Mouse (Mus musculus) CH12.LX (cell line): ENCODE results near the gene Alkbh3. TPM values are rescaled to one million over a fixed set of nuclear protein-coding genes. Genes with fewer than 3 reads are reported as not detected.

Experiments used
- DNase-seq: peaks from one replicate; pipeline ENCODE4 v3.0.0-alpha.2; 2013; ENCODE audit errors: extremely low read depth
- H3K27ac ChIP-seq: 2 replicates; pipeline ENCODE4 v1.5.1; 2012; ENCODE audit warnings: low read depth, mild to moderate bottlenecking, control low read depth, moderate library complexity; ENCODE audit not compliant: insufficient read depth
- H3K27me3 ChIP-seq: replicated peaks from 2 replicates; pipeline ENCODE3; 2012; ENCODE audit warnings: inconsistent platforms
- H3K36me3 ChIP-seq, 2 experiments: replicated peaks in 1 of 2; 2 replicates each; pipeline versions ENCODE3 to v1.6.1; 2012; ENCODE audit warnings: inconsistent platforms in 1 of 2, low read length in 1 of 2, mild to moderate bottlenecking in 1 of 2, mixed read lengths in 1 of 2, moderate library complexity in 1 of 2; ENCODE audit not compliant: control insufficient read depth in 1 of 2, insufficient read depth in 1 of 2
- H3K4me1 ChIP-seq, 2 experiments: 2 replicates each; pipeline ENCODE4 v1.6.1; 2012; ENCODE audit warnings: inconsistent platforms in 1 of 2, moderate library complexity in 1 of 2; ENCODE audit not compliant: insufficient read depth in 2 of 2, control insufficient read depth in 1 of 2
- H3K4me2 ChIP-seq: 2 replicates; pipeline ENCODE4 v1.6.1; 2012; ENCODE audit warnings: low read depth, mild to moderate bottlenecking, control low read depth; ENCODE audit not compliant: poor library complexity, insufficient read depth, severe bottlenecking
- H3K4me3 ChIP-seq, 3 experiments: fragments of 150-350 bp in 1 of 3; sonication (generic) in 1 of 3; replicated peaks in 1 of 3; 2 replicates each; pipeline versions ENCODE3 to v1.5.1; 2011 to 2012; ENCODE audit warnings: low read depth in 2 of 3, low read length in 2 of 3, mild to moderate bottlenecking in 2 of 3, moderate library complexity in 2 of 3, control low read depth in 1 of 3, improper control_type of control experiment in 1 of 3, inconsistent platforms in 1 of 3, mixed read lengths in 1 of 3; ENCODE audit not compliant: poor library complexity in 1 of 3
- H3K79me2 ChIP-seq: replicated peaks from 2 replicates; pipeline ENCODE4 v1.6.1; 2012; ENCODE audit warnings: mild to moderate bottlenecking, moderate library complexity; ENCODE audit not compliant: control insufficient read depth, poor library complexity, insufficient read depth, severe bottlenecking; ENCODE audit errors: extremely low read depth
- H3K9ac ChIP-seq: 2 replicates; pipeline ENCODE4 v1.6.1; 2012; ENCODE audit warnings: low read depth, mild to moderate bottlenecking, control low read depth, moderate library complexity; ENCODE audit not compliant: insufficient read depth
- H3K9me3 ChIP-seq: replicated peaks from 2 replicates; pipeline ENCODE3; 2012; ENCODE audit warnings: low read length, inconsistent platforms, mixed read lengths
- BHLHE40 ChIP-seq: IDR thresholded peaks from 2 replicates; pipeline ENCODE4 v1.6.1; 2011; ENCODE audit warnings: mild to moderate bottlenecking, low read depth, low read length, improper control_type of control experiment
- CHD2 ChIP-seq: IDR thresholded peaks from 2 replicates; pipeline ENCODE4 v1.6.1; 2011; ENCODE audit warnings: low read length, improper control_type of control experiment
- CTCF ChIP-seq, 2 experiments: IDR thresholded peaks in 1 of 2; conservative IDR thresholded peaks in 1 of 2; 2 replicates each; pipeline ENCODE4 v1.5.1; 2011 to 2012; ENCODE audit warnings: low read depth in 2 of 2, low read length in 2 of 2, improper control_type of control experiment in 1 of 2, inconsistent platforms in 1 of 2, mild to moderate bottlenecking in 1 of 2, moderate library complexity in 1 of 2
- E2F4 ChIP-seq: IDR thresholded peaks from 2 replicates; pipeline ENCODE4 v1.6.1; 2011; ENCODE audit warnings: low read depth, low read length, improper control_type of control experiment; ENCODE audit not compliant: insufficient replicate concordance
- ELF1 ChIP-seq: IDR thresholded peaks from 2 replicates; pipeline ENCODE4 v1.6.1; 2014; ENCODE audit warnings: low read depth, mild to moderate bottlenecking, inconsistent platforms, low read length, improper control_type of control experiment
- GABPA ChIP-seq: IDR thresholded peaks from 2 replicates; pipeline ENCODE4 v1.6.1; 2012; ENCODE audit warnings: low read depth, low read length, improper control_type of control experiment, inconsistent platforms; ENCODE audit not compliant: insufficient replicate concordance
- MAX ChIP-seq: IDR thresholded peaks from 2 replicates; pipeline ENCODE4 v1.6.1; 2011; ENCODE audit warnings: low read length, improper control_type of control experiment
- MEF2A ChIP-seq: IDR thresholded peaks from 2 replicates; pipeline ENCODE4 v1.6.1; 2014; ENCODE audit warnings: low read depth, mild to moderate bottlenecking, inconsistent platforms, low read length, improper control_type of control experiment, borderline replicate concordance
- MXI1 ChIP-seq: IDR thresholded peaks from 2 replicates; pipeline ENCODE4 v1.6.1; 2011; ENCODE audit warnings: mild to moderate bottlenecking, low read depth, low read length, improper control_type of control experiment
- NELFE ChIP-seq: IDR thresholded peaks from 2 replicates; pipeline ENCODE4 v1.6.1; 2011; ENCODE audit warnings: low read depth, low read length, improper control_type of control experiment
- POLR2A ChIP-seq: IDR thresholded peaks from 2 replicates; pipeline ENCODE4 v1.6.1; 2011; ENCODE audit warnings: low read depth, mild to moderate bottlenecking, improper control_type of control experiment, low read length
- POLR2AphosphoS2 ChIP-seq: IDR thresholded peaks from 2 replicates; pipeline ENCODE4 v1.6.1; 2011; ENCODE audit warnings: low read depth, low read length, improper control_type of control experiment
- SIN3A ChIP-seq: IDR thresholded peaks from 2 replicates; pipeline ENCODE4 v1.6.1; 2012; ENCODE audit warnings: low read length, improper control_type of control experiment, inconsistent platforms
- SMC3 ChIP-seq: IDR thresholded peaks from 2 replicates; pipeline ENCODE4 v1.6.1; 2011; ENCODE audit warnings: low read depth, low read length, improper control_type of control experiment
- TBP ChIP-seq: conservative IDR thresholded peaks from 2 replicates; pipeline ENCODE4 v1.6.1; 2011; ENCODE audit warnings: low read depth, low read length, improper control_type of control experiment
- TCF12 ChIP-seq: IDR thresholded peaks from 2 replicates; pipeline ENCODE4 v1.6.1; 2014; ENCODE audit warnings: low read depth, mild to moderate bottlenecking, inconsistent platforms, low read length, improper control_type of control experiment
- ZKSCAN1 ChIP-seq: IDR thresholded peaks from 2 replicates; pipeline ENCODE4 v1.6.1; 2012; ENCODE audit warnings: low read depth, inconsistent platforms, low read length, improper control_type of control experiment, borderline replicate concordance
- ZMIZ1 ChIP-seq: IDR thresholded peaks from 2 replicates; pipeline ENCODE4 v1.6.1; 2012; ENCODE audit warnings: low read depth, mild to moderate bottlenecking, inconsistent platforms, low read length, improper control_type of control experiment
- dilution Hi-C: fragments of 300-500 bp; cut with MboI; formaldehyde crosslinking; loops from 2 replicates; pipeline ENCODE4 v1.14.3; 2020; ENCODE audit warnings: low sequenced_read_pairs; ENCODE audit not compliant: extremely low pct_unique_long_range_greater_than_20kb, extremely low pct_ligation_motif_present
- in situ Hi-C: fragments of 300-500 bp; cut with MboI; formaldehyde crosslinking; loops from 3 replicates; pipeline ENCODE4 v1.14.3; 2019; ENCODE audit warnings: low sequenced_read_pairs, low pct_ligation_motif_present, low pct_unique_long_range_greater_than_20kb, mixed read lengths
- polyA plus RNA-seq: library from polyadenylated mRNA; unstranded; fragments of >175 nt; gene quantifications from 2 replicates; pipeline ENCODE4 v1.2.1, GENCODE M21; 2012; ENCODE audit warnings: low read depth; ENCODE audit not compliant: insufficient read length
- total RNA-seq, 2 experiments: library from RNA; depleted of rRNA; stranded (reverse); fragments of 300-350 nt in 1 of 2; fragments of >200 nt in 1 of 2; gene quantifications; 2 replicates each; pipeline ENCODE4 v1.2.3; 2012 to 2014

The Alkbh3 gene
- total and polyA plus RNA-seq, 3 experiments = 53.3 to 69.5 (median 57.9) TPM

- no peak overlapping the region for H3K4me3 ChIP-seq
- peaks cover 8% of the 10 kb centered on the region for H3K9me3 ChIP-seq
- TF ChIP-seq NELFE (no peak), ZKSCAN1 (no peak), MAX (no peak), BHLHE40 (no peak), E2F4 (no peak), ELF1 (no peak), CTCF (conservative IDR thresholded peaks at IDR 0.05 in 1 of 2, IDR thresholded peaks at IDR 0.05 in 1 of 2; ENCODE audit: low read depth in 2 of 2, low read length in 2 of 2) (no peak), MXI1 (no peak)
- H3K79me2 ChIP-seq = no peaks in the 10 kb centered on the region
- no peak overlapping the region for H3K27ac ChIP-seq
- H3K4me2 ChIP-seq = no peak overlapping the region
- dilution Hi-C loops (no loop called here), in situ Hi-C loops (no loop called here)
- H3K27me3 ChIP-seq = no peaks in the 10 kb centered on the region
- no peak overlapping the region for H3K9ac ChIP-seq
- no peaks in the 10 kb centered on the region for H3K36me3 ChIP-seq
- H3K4me1 ChIP-seq = no peaks in the 10 kb centered on the region
- no peak for DNase-seq
These were observed 54.7 kb downstream of the Alkbh3 start for GRCm38 (mm10) chr2:93955886-93956285.

- Histone ChIP-seq H3K9ac (no peak overlapping the region), H3K79me2 (no peaks in the 10 kb centered on the region), H3K4me2 (no peak overlapping the region), H3K27ac (no peak overlapping the region), H3K4me3 (no peak overlapping the region), H3K4me1 (no peaks in the 10 kb centered on the region), H3K9me3 (peaks cover 6% of the 10 kb centered on the region), H3K27me3 (no peaks in the 10 kb centered on the region), H3K36me3 (no peaks in the 10 kb centered on the region)
- no peak for DNase-seq
- in situ Hi-C loops (no loop called here), dilution Hi-C loops (no loop called here)
- TF ChIP-seq ELF1 (no peak), SIN3A (no peak), ZMIZ1 (no peak), MEF2A (no peak), TCF12 (no peak), TBP (no peak), POLR2A (no peak), E2F4 (no peak), CHD2 (no peak), SMC3 (no peak), GABPA (no peak), POLR2AphosphoS2 (no peak)
These were observed 55.6 kb downstream of the Alkbh3 start for GRCm38 (mm10) chr2:93954781-93955578.
